Mouse (Mus musculus): ENCODE results near the gene Pde4dip. TPM values are rescaled to one million over a fixed set of nuclear protein-coding genes. Genes with fewer than 3 reads are reported as not detected.
A peak's percentile ranks its signal among the peaks of the same experiment; 100 is the strongest.

Pde4dip gene
- total RNA-seq, 2 experiments from 2014 or later, result 1,706 to 1,771 TPM

DNA sequence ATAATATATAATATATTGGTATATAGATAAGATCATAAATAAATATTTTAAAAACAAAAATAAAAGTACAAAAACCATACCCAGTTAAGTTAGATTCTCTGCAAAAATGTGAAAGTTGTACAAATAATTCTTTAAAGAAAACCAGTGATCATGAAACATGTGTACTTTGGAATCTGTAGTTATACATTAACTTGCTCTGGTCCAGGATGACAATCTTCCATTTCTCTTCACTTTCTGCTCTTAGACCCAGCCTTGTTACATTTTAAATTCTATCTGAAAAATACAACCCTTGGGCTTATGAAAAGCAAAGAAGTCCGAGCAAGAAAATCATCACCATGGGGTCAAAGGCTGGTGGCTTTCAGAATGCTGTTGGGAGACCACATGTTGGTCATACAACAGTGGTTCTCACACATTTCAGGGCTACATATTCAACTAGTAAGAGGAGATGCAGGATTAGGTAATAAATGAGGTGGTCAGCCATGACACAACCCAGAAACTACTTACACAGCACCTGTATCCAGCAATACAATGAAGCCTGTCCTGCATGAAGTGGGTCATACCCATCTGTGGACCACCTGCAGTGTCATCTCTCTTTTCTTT is 70.0 kb downstream of the Pde4dip start:
- intact Hi-C loops (cut with DNase I), result no loop called here

DNA sequence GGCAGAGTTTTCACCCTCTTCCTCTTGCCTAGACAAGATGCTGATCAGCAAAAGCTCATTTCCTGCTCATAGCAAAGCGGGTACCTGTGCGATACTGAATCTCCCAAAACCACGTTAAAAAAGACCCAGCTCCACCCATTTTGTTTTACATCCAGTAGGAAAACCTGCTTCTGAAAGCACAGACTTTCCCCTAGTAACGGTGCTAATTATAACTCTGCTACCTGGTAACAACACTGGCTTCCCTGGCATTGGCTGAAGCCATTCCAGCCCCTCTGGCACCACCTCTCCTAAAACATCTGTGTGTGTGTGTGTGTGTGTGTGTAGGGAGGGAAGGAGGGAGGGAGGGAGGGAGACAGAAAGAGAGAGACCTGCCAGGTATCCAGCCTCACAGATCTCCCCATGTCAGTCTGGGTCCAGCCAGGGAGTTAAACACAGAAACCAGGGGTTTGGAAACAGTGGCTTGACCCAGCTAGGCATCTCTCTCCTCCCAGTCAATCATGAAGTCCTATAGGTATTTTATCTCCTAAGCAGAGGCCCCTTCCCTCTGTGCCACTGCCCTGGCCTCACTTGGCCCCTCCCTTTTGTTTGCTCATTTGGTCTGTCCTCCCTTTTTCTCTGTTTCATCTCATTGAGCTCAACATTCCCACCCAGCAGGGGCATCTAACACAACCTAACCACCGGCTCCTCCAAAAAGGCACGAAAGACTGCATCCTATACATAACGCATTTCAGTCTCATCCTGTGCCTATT is 76.7 kb downstream of the Pde4dip start:
- intact Hi-C loops (cut with DNase I), result no loop called here
- DNase-seq, result peak in 1 of 2 experiments; percentile 51

More for the DNA sequence above, 70.0 kb downstream of the Pde4dip start:
- no peak for DNase-seq

DNA sequence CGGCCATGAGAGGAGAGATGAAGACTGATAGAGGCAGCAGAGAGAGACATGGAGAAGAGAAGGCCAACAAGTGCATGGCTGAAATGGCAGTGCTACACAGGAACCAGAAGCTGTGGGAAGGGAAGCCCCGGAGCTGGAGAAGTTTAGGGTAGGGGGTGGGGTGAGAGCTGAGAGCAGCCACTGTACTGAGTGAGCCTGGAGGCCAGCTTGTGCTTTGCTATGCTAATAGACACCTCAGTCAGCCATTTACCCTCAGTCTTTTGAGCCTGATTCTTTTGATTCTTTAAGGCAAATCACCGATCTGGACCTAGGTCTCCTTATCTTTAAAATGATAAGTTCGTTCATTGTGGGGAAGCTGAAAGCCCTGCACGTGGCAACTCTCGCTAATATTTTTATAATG is 77.3 kb downstream of the Pde4dip start:
- intact Hi-C loops (cut with DNase I), result no loop called here
- no peak for DNase-seq

DNA sequence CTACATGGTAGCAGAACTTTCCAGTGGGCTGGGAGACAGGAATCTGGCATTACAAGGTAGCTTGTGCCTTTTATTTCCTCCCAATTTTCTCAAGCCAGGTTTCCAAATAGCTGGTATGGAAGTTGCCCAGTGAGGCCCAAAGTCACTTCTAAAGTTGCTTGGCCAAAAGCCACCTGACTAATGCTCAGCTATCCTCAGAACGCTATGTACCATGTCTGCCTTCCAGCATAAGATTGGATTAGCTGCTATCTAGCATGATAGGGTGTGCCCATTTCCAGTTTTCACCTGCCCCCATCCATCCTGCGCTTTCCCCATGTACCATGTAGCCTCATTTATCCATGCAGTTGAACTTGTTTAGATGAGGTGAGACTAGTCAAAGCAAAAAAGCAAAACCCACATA is 78.2 kb downstream of the Pde4dip start:
- peak; percentile 34 to 62 for DNase-seq

DNA sequence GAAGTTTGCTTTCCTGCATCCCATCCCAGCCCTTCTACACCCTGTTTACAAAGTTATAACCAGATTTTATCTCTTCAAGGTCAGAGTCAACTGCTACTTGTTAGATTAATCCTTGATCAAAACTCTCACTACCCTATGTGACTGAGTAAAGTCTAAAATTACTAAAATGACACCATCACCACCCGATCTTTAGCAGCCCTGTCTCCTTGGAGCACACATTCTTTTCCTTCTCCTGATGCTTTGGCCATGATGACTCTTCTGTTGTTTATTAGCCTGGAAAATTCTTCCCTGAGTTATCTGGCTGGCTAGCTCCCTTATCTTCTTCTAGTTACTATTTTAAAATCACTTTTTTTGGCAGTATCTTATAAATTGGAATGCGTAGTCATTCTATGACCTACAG is 82.9 kb downstream of the Pde4dip start:
- DNase-seq, result no peak
- intact Hi-C loops (cut with DNase I), result no loop called here

More for the DNA sequence above, 78.2 kb downstream of the Pde4dip start:
- intact Hi-C loops (cut with DNase I), result no loop called here

DNA sequence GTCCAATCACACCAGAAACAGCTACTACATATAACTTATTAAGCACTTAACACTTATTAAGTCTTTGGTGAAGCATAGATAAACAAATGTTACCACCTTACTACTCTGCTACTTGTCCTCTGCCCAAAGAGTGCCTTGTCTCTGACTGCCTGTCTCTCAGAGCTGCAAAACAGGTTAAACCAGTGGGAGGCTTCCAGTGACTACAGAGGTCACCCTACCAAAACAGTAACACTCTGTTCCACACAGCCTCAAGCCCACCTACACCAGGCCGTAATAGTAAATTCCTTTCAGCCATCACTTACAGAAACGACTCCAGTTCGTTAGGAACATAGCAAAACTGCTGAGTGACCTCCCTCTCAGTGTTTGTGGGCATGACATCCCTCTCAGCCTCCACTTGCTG is 84.8 kb downstream of the Pde4dip start:
- DNase-seq, result no peak
- intact Hi-C loops (cut with DNase I), result no loop called here

DNA sequence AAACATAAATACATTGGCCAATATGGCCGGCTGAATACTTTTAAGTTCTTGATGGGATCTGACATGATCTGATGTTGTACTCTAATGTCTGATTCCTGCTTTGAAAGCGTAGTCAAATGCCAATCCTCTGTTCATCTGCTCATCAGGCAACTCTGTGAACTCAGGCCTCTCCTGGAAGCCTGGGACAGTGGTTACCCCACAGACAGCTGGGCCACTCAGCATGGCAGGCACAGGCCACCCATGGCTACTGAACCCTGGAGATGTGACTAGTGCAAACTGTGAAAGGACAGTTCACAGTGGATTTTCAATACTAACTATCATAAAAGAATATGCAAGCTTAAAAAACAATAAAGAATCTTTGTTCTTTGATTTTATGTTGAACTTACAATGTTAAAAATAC is 85.6 kb downstream of the Pde4dip start:
- intact Hi-C loops (cut with DNase I), result no loop called here
- no peak for DNase-seq

DNA sequence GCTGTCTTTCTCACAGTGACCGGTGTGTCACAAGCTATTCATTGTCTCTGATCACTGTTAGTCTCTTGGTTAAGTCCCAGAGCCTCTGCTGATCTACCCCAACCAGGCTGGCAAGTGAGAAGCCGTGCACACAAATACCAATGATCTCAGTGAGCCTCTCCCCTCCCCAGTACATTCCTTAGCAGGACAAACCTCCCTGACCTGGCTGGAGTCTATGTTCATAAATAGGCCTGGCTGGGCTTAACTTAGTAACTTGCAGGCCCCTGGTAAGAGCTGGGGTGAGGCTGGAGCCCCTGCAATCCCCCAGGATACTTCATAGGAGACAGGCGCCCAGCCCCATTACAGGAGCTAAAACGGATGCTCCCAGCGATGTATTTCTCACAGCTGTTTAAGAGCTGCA is 86.2 kb downstream of the Pde4dip start:
- intact Hi-C loops (cut with DNase I), result no loop called here
- peak; percentile 22 to 45 for DNase-seq

DNA sequence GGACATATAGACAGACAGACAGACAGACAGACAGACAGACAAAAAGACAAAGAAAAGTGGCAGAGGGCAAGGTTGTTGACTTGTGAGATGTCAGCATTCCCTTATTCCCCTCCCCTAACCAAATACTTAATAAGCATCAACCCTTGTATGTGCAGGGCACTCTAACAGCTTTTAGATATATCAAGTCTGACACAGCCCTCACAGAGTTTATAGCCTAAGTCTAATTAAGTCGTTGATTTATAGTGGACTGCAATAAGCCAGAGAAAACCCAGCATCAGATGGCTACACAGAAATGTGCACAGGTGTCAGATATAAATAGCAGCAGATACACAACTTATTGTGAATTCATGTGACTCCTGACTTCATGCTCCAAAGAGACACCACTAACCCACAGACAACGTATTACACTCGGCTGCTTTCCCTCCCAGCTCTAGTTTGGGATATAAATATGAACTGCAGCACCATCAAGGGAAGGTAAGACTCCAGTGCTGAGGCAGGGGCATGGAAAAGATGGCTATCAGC is 87.3 kb downstream of the Pde4dip start:
- intact Hi-C loops (cut with DNase I), result no loop called here
- no peak for DNase-seq

DNA sequence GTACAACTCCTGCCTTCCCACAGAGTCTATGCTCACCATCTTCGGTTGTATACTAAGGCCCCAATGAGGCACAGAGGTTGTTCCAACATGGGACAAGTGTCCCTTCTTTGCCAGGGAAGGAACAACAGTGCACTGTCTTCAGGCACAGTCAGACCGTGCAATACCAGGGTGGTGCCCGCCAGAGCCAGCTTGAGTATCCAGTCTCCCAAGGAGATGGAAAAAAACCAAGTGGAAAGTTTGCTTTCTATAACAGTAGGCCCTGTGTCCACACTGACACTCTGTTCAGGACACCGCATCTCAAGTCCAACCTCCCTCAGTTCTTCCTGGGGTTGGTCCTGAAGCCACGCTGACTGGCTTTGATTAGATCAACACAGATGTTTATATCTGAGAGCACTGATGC is 87.8 kb downstream of the Pde4dip start:
- no peak for DNase-seq

DNA sequence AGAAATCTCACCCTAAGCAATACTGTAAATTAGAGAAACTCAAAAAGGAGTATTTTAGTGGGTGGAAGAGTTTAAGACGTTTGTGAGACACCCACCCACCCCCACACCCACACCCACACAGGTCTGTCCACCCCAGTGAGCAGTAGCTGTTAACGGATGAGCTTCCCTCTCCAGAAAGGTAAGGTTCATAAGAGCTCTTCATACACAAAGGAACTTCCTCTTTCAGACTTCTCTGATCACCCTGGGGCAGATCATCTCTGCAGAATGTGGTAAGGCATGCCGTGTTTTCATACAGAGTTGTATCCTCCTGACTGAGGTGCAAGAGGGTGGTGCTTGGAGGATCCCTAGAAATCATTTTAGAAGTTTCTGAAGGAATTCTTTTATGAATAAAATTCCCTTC is 88.5 kb downstream of the Pde4dip start:
- DNase-seq, result no peak
- intact Hi-C loops (cut with DNase I), result no loop called here

More for the DNA sequence above, 87.8 kb downstream of the Pde4dip start:
- intact Hi-C loops (cut with DNase I), result no loop called here

DNA sequence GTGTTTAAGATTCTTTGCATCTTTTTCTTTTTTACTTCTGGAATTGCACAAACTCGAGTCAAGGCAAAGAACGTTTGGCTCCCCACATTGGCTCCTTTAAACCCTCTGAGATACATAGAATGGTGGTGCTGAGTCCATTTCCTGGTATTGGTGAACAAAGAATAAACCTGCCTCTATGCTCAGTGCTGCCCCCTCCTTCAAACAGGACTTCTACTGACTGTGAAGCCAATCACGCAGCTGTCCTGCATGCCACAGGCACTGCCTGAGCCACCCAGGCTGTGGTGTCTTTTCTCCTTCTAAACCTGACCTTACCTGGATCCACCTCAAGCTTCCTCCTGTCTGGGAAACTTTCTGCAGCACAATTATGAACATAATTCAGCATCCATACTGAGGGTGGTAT is 89.2 kb downstream of the Pde4dip start:
- intact Hi-C loops (cut with DNase I), result no loop called here
- DNase-seq, result no peak

DNA sequence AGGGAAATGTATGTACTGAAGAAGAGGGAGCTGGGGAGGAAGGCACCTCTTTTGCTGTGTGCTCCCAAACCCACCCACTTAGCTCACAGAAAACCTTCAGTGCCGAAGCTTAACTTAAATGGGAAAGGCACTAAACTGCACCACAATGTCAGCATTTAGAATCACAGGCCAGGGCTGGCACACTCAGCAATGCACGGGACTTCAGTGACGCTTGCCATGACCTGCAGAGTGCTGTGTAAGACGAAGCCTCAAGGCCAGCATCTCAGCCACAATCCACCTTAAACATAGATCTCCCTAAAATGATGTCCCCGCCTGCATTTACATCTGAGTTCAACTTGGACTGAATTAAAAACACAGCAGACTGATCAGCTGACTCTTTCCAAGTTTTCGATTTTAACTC is 91.1 kb downstream of the Pde4dip start:
- DNase-seq, result no peak
- intact Hi-C loops (cut with DNase I), result no loop called here

DNA sequence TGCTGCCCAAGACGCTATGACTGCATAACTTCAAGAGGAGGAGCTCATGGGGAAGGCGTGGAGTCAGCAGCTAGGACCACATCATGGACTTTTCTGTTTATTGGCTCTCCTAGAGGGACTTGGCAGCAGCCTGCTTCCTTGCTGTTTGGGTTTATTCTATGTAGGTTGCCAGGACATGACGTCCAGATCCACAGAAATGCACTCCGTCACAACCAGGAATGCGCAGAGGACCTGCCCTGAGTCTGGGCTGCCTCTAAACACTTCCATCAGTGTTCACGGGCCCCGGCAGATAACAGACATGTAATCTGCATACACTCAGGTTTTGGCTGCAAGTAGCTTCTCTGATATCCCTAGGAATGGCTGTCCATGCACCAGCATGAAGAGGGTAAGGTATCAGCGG is 94.5 kb downstream of the Pde4dip start:
- DNase-seq, result peak in 1 of 2 experiments; percentile 30
- intact Hi-C loops (cut with DNase I), result loop anchor here (5.0 kb wide), 1 partner anchor 33 kb away; no protein-coding TSS in a partner anchor

DNA sequence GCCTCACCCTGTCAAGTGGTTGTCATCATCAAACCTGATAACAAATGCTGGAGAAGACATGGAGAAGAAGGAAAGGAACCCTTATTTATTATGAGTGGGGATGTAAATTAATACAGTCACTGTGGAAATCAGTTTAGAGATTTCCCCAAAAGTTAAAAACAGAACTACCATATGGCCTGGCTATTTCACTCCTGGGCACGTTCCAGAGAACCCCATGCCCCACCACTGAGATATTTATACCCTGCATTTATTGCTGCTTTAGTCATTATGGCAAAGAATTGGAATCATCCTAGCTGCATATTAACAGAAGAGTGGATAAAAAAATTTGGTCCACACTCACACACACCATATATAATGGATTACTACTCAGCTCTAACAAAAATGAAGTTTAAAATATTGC is 98.4 kb downstream of the Pde4dip start:
- DNase-seq, result no peak
- intact Hi-C loops (cut with DNase I), result loop anchor here (5.0 kb wide), 1 partner anchor 37 kb away; no protein-coding TSS in a partner anchor

DNA sequence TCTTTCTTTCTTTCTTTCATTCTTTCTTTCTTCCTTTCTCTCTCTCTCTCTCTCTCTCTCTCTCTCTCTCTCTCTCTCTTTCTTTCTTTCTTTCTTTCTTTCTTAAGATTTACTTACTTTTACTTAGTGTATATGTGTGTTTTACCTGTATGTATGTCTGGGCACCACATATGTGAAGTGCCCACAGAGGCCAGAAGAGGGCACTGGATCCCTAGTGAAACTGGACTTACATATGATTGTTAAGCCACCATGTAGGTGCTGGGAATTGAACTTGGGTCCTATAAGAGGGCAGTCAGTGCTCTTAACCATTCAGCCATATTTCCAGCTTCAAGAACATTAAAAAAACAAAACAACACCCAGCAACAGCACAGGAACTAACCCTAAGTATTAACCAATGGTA is 99.2 kb downstream of the Pde4dip start:
- intact Hi-C loops (cut with DNase I), result no loop called here
- no peak for DNase-seq

DNA sequence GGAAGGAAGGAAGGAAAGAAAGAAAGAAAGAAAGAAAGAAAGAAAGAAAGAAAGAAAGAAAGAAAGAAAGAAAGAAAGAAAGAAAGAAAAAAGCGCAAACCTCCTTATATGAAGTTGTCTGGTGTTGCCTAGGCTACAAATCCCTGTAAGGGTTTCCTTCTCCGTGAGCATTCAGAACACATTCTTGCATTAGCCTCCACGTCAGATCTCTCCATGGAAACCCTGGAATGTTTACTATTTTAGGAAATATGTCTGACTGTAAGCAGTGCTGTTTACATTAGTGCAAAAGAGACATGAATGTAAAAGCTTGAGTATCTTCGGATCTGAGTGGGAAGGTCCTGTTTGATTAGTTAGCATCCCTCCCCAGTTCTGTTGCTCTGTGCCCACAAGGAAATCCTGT is 112.3 kb downstream of the Pde4dip start:
- intact Hi-C loops (cut with DNase I), result no loop called here
- DNase-seq, result no peak

DNA sequence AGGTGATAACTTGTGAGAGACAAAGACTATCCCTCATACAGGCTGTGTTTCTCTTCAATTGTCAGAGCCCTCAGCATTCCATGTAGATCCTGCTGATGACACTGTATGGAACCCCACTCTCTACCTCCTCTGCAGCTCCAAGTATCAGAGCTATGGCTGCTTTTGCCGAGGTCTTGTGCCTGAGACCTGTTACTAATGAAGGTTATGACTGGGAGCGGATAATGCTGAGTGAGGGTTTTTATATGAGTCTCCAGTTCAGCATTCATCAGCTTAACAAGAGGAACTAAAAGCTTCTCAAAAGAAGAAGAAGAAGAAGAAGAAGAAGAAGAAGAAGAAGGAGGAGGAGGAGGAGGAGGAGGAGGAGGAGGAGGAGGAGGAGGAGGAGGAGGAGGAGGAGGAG is 112.8 kb downstream of the Pde4dip start:
- no peak for DNase-seq
- intact Hi-C loops (cut with DNase I), result no loop called here

DNA sequence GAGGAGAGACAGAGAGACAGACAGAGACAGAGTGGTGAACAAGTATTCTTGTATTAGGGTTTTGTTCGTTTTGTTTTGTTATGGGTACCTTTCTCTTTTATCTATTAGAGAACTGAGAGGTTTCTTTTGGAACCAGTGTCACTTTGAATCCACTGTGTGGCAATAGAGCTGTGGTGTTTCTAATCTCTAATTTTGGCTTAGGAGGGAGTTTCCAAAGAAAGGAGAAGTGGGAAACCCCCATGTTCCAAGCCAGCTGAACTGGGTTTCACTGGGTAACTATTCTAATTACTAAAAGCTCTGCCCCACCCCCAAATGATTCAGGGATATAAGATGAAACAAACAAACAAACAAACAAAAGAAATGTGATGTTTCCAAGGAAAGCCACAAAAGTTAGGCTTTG is 113.6 kb downstream of the Pde4dip start:
- intact Hi-C loops (cut with DNase I), result no loop called here
- DNase-seq, result no peak

DNA sequence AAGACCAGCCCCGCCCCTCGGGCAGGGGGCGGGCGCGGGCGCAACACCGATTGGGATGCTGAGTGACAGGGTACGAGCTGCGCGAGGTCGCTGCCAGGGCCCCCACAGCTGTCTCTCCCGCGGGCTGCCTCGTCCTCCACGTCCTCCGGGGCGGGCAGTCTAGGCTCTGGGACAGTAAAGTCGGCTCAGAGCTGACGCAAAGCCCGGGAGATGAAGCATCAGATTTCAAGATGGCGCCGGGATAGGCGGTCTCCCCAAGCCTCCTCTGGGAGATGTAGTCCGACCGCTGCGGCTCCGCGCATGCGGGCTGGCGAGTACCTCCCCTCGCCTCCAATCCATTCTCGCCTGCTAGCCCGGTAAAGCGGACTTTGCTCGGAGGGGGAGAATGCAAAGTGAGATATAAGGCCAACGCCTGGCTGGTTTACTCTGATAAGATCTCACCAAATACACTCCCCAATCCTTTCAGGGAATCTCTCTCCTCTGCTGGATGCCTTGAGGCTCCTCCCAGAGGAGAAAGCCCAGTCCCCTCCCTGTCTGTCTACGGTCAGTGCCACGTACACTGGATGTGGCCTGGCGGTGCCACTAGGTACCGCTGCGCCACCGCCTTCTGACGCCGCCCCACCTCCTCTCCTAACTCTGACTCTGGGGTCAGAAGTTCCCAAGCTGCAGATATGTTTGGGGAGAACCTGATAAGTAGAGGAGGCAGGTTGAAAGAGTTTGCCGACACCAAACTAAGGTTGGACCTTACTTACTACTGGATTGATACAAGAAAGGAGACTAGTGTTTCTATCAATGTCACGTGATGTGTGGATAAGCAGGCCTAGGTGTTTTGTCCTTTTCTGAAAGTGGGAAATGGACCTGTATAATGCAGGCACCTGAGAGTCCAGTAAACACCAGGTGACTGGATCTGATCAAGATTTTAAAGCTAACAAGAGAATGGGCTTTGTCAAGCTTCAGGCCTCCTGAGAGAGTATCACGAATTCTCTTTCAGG is 120.4 kb downstream of the Pde4dip start:
- peak; percentile 91 to 92 for DNase-seq
- intact Hi-C loops (cut with DNase I), result loop anchor here (5.0 kb wide), 1 partner anchor 109 kb away; no protein-coding TSS in a partner anchor
